Mouse (Mus musculus) ovary, adult 18-20 months (tissue): Measurements from ENCODE around the gene B4galt5.

Experiments
- DNase-seq: peaks from one replicate; pipeline ENCODE4 v3.0.0; 2022; ENCODE audit warnings: low spot score, mixed read lengths

B4galt5 gene

GRCm38 (mm10) chr2:167275856-167276255 is 73.1 kb downstream of the B4galt5 start:
- DNase-seq = peak; percentile 0

DNA sequence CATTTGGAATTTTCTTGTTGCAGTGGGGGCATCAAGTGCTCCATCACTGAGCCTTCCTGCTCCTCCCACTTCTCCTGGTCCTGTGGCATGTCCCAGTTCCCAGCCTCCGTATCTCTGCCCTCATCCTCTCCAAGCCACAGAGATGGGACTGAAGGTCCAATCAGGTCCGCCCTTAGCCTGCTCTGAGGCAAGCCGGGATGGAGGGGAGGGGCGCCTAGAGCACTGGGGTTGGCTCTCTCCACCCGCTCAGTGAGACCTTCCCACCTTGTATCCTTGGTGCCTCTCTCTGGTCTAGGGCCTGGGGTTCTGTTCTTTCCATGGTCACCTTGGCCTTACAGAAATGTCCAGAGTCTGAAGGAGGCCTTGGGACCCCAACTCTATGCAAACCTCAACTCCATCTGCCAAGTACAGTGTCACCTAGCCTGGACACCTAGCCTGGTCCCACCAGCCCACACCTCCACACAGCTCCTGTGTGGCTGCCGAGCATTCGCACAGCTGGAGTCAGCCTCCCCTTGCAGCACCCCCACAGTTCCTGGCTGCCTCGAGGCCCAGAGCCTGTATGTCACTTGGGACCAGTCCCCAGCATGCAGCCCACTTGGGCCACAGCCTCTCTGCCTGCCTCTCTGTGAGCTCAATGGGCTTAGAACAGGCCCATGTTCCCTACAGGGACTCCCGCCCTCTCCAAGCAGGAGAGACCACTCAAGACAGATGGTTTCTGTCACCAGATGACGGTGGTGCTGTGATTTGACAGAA is 74.1 kb downstream of the B4galt5 start:
- DNase-seq = peak; percentile 1

GRCm38 (mm10) chr2:167273206-167273740 is 75.7 kb downstream of the B4galt5 start:
- peak; percentile 1 for DNase-seq

GRCm38 (mm10) chr2:167272706-167273105 is 76.3 kb downstream of the B4galt5 start:
- DNase-seq = peak; percentile 1

- peak; percentile 0 for DNase-seq
Measured at GRCm38 (mm10) chr2:167271121-167271521, 77.9 kb downstream of the B4galt5 start.

GRCm38 (mm10) chr2:167270496-167270895 is 78.5 kb downstream of the B4galt5 start:
- DNase-seq = peak; percentile 0

GRCm38 (mm10) chr2:167268721-167269120 is 80.3 kb downstream of the B4galt5 start:
- peak; percentile 0 for DNase-seq

- peak; percentile 0 for DNase-seq
Measured at GRCm38 (mm10) chr2:167268411-167268690, 80.6 kb downstream of the B4galt5 start.

GRCm38 (mm10) chr2:167267531-167268410 is 81.2 kb downstream of the B4galt5 start:
- peak; percentile 1 for DNase-seq

DNA sequence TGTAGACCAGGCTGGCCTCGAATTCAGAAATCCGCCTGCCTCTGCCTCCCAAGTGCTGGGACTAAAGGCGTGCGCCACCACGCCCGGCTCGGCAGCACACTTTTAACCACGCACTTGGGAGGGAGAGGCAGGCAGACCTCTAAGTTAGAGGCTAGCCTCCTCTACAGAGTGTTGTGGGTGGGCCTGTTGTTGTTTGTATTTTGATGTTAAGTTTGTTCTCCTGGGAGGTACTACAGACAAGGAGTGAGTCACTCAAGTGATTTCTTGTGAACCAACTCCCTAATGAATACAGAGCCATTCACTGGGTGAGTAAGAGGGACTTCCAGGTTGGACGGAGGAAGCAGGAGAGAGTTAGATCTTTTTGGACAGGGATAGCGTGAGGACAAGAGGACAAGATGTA is 82.8 kb downstream of the B4galt5 start:
- DNase-seq = no peak

DNA sequence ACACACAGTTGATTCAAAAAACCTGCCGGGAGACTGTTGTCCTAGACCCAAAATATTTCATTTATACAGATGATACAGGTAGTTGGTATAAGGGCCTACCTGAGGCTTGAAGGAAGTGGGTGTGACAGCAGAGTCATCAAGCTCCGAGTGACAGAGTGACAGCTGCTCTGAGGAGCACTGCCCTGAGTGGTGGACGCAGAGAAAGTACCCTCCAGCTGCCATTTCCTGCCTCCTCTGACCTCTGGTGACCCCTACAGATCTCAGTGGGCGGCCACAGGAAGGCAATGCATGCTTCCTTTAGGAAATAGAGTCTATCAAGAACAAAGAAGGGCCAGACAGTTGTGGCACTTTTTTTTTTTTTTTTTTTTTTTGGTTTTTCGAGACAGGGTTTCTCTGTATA is 83.2 kb downstream of the B4galt5 start:
- peak; percentile 2 for DNase-seq

- DNase-seq = peak; percentile 0
Measured at GRCm38 (mm10) chr2:167265021-167265420, 84.0 kb downstream of the B4galt5 start.

DNA sequence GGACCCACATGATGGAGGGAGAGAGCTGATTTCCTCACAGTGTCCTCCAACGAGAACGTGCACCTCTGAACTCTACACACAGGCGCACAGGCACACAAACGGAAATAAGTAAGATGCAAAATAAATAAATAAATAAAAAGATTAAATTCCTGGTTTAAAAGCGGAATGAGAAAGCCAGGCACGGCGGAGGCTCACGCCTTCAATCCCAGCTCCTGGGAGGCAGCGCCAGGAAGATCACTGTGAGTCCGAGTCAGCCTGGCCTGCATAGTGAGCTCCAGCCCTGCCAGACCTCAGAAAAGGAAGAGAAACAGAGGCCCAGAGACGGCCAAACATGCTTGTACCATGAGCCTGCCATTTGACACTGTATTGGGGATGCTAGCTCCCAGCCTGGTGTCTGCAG is 85.1 kb downstream of the B4galt5 start:
- DNase-seq = peak; percentile 1

DNA sequence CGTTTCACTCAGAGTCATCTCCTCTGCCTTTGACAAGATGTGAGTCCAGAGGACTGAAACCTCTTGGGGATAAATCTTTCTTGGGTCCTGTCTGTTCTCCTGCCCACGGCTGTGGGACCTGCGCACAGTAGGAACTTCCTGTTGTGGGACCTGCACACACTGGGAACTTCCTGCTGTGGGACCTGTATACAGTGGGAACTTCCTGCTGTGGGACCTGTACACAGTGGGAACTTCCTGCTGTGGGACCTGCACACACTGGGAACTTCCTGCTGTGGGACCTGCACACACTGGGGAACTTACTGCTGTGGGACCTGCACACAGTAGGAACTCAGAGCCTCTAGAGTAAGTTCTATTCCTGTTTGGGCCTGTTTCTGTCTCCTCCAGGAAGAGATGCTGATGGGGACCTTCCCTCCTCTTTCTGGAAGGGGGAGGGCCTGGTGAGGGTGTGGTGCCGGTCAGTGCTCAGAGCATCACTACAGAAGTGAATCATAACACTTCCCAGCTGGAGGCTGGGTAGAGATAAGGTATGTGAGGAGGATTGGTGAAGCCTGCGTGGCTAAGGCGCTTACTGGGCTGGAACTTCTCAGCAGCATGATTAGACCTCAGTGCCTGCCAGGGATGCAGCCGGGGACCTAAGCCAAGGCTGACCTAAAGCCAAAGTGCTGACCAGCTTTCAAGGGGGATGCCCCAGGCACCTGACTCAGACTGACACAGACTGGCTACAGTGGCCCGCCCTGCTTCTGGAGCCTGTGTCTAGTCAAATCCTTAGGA is 85.8 kb downstream of the B4galt5 start:
- DNase-seq = peak; percentile 33

- no peak for DNase-seq
Measured at GRCm38 (mm10) chr2:167262433-167262832, 86.5 kb downstream of the B4galt5 start.

DNA sequence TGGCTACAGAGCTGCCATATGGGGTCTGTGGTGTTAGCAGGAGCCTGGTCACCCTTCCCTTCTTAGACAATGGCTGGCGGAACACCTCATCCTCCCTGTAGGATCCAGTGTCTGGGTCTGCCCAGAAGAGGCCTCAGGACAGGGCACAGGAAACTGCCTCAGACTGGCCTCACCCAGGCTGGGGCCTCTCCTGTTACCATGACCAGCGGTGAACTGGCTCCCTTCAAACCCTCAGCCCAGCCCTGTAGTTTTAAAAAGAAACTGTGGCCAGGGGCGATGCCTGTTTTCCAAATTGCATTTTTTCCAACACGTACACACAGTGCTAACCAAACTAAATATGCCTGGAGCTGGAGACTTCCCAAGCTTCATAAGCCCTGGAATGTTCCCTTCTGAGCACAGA is 87.9 kb downstream of the B4galt5 start:
- no peak for DNase-seq

DNA sequence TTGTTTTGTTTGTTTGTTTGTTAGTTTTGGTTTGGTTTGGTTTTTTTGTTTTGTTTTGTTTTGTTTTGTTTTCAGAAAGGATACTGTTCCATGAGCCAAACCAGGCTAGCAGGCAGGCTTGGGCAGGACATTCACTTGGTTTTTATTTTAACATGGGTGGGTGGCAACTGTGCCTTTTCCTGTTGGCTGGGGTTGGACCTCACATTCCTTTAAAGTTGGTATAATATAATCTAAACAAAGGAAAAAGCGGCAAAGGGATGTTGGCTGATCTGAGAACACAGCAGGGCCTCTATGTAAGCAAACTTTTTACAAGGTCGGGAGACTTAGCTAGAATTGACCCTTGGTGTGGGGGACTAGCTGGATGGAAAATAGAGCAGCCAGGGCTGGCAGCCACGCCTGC is 91.2 kb downstream of the B4galt5 start:
- DNase-seq = no peak

DNA sequence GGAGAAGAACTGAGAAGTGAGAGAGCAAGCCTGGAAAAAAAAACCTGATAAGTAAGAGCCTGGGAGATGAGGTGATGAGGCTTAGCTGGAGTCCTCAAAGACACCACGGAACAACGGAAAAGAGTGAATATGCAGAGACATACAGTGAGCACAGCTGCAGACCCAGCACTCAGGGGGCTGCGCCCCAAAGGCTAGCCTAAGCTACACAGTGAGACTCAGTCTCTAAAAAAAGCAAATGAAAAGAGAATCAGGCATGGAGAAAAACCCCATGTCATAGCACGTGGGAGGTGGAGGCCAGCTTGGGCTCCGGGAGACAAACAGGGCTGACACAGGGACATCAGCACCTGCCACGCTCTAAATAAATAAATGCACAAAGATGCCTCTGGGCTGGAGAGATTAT is 94.2 kb downstream of the B4galt5 start:
- DNase-seq = no peak

DNA sequence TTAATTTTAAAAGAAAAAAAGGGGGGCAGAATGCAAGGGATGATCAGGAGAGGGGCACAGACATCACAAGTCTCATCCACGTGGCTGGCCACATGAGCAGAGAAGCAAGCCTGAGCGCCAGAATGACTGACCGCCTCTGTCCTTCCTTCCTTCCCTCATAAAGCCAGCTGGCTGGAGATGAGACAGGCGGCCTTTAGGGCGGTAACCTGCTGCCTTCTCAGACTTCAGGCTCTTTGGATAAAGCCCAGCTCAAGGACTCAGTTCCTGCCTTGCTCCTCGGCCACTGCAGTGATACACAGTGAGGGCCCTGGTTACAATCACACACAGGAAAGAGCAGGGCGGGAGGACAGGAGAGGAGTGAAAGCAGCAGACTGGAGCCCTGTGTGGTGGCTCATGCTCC is 94.8 kb downstream of the B4galt5 start:
- peak; percentile 66 for DNase-seq

DNA sequence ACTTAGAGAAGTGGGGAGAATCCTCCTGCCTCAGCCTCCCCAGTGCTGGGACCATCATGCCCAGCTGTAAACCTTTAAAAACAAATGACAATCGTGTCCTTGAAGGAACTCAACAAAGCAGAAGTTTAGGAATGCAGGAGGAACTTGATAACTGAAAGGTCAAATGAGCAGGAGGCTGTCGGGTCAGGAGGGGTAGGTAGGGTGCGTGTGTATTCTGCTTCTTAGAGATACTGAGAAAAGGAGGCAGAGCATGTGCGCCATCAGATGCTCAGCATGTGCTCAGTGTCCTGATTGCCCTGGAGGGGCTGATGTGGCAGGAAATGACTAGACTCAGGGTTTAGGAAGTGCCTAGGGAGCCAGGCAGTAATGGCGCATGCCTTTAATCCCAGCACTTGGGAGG is 95.5 kb downstream of the B4galt5 start:
- no peak for DNase-seq

- no peak for DNase-seq
Measured at GRCm38 (mm10) chr2:167252057-167252687, 96.8 kb downstream of the B4galt5 start.
